Mouse (Mus musculus) lung, postnatal 0 days (tissue): ENCODE data around the gene Amigo2. TPM values are rescaled to one million over a fixed set of nuclear protein-coding genes. Genes with fewer than 3 reads are reported as not detected.

ENCODE experiments used
- ATAC-seq: fragments of 200-750 bp; cut with Nextera tagmentation; 2 replicates; pipeline ENCODE4 v1.8.0; 2017; ENCODE audit warnings: moderate library complexity
- DNase-seq: peaks from one replicate; pipeline ENCODE4 v3.0.0-alpha.2; 2016; ENCODE audit warnings: low spot score
- H3K27ac ChIP-seq: fragments of 300-500 bp; sonication (generic); 2 replicates; pipeline ENCODE4 v1.5.1; 2014; ENCODE audit warnings: antibody characterized with exemption, mild to moderate bottlenecking, low read length, mixed read lengths
- H3K27me3 ChIP-seq: fragments of 300-500 bp; sonication (generic); replicated peaks from 2 replicates; pipeline ENCODE4 v1.6.1; 2014; ENCODE audit warnings: low read length, mixed read lengths; ENCODE audit not compliant: insufficient read depth
- H3K36me3 ChIP-seq: fragments of 300-500 bp; sonication (generic); 2 replicates; pipeline ENCODE4 v1.6.1; 2014; ENCODE audit warnings: low read length, mixed read lengths; ENCODE audit not compliant: insufficient read depth
- H3K4me1 ChIP-seq: fragments of 300-500 bp; sonication (generic); 2 replicates; pipeline ENCODE4 v1.6.1; 2014; ENCODE audit warnings: antibody characterized with exemption, low read depth, low read length, mixed read lengths; ENCODE audit not compliant: insufficient read depth
- H3K4me2 ChIP-seq: fragments of 300-500 bp; sonication (generic); replicated peaks from 2 replicates; pipeline ENCODE4 v1.6.1; 2014; ENCODE audit warnings: low read depth, mild to moderate bottlenecking, low read length, moderate library complexity, mixed read lengths
- H3K4me3 ChIP-seq: fragments of 300-500 bp; sonication (generic); 2 replicates; pipeline ENCODE4 v1.5.1; 2014; ENCODE audit warnings: low read depth, low read length
- H3K9ac ChIP-seq: fragments of 300-500 bp; sonication (generic); replicated peaks from 2 replicates; pipeline ENCODE4 v1.6.1; 2014; ENCODE audit warnings: low read depth, mild to moderate bottlenecking
- H3K9me3 ChIP-seq: fragments of 300-500 bp; sonication (generic); 2 replicates; pipeline ENCODE4 v1.6.1; 2016; ENCODE audit warnings: low read length, mixed read lengths
- CTCF ChIP-seq: IDR thresholded peaks from 2 replicates; pipeline ENCODE4 v1.5.1; 2016; ENCODE audit warnings: antibody characterized with exemption, mild to moderate bottlenecking
- EP300 ChIP-seq: IDR thresholded peaks from 2 replicates; pipeline ENCODE4 v1.6.1; 2016; ENCODE audit warnings: antibody characterized with exemption, mild to moderate bottlenecking, control low read depth
- WGBS: fragments of 180-500 bp; shearing (Covaris S2); extraction: QIAGEN DNeasy Blood & Tissue Kit; methylation state at CpG from one replicate; pipeline ENCODE4 v1.1.7; 2014; 5-methylcytosine and 5-hydroxymethylcytosine counted together
- polyA plus RNA-seq: library from polyadenylated mRNA; unstranded; fragments of >200 nt; fragmentation: Nextera tagmentation; extraction: Ambion mirVana; gene quantifications from 2 replicates; pipeline ENCODE4 v1.2.1, GENCODE M21; 2015

Gene Amigo2
- polyA plus RNA-seq, 1 experiment from 2014 or later = 12.3 TPM

GRCm38 (mm10) chr15:97235183-97235582, 11.9 kb downstream of the Amigo2 start:
- WGBS = 23% methylated on average over 7 of the region's 7 CpGs
- Histone ChIP-seq H3K27me3 (no peaks in the 10 kb centered on the region), H3K9ac (no peak overlapping the region), H3K27ac (no peak overlapping the region), H3K4me1 (no peaks in the 10 kb centered on the region), H3K9me3 (no peaks in the 10 kb centered on the region), H3K4me3 (no peak overlapping the region), H3K4me2 (no peak overlapping the region), H3K36me3 (no peaks in the 10 kb centered on the region)
- ATAC-seq (no peak), DNase-seq (peak; percentile 72)
- TF ChIP-seq CTCF (peak; percentile 95), EP300 (no peak)

GRCm38 (mm10) chr15:97234076-97234475, 13.0 kb downstream of the Amigo2 start:
- Histone ChIP-seq H3K27me3 (no peaks in the 10 kb centered on the region), H3K27ac (no peak overlapping the region), H3K4me1 (no peaks in the 10 kb centered on the region), H3K36me3 (no peaks in the 10 kb centered on the region), H3K9ac (no peak overlapping the region), H3K9me3 (no peaks in the 10 kb centered on the region), H3K4me2 (no peak overlapping the region), H3K4me3 (no peak overlapping the region)
- ATAC-seq = no peak
- TF ChIP-seq EP300 (no peak), CTCF (no peak)
- DNase-seq = no peak
- WGBS = 90% methylated on average over 6 of the region's 6 CpGs

GRCm38 (mm10) chr15:97229494-97230077, 17.5 kb downstream of the Amigo2 start:
- no peaks in the 10 kb centered on the region for H3K27me3 ChIP-seq
- H3K4me1 ChIP-seq = no peaks in the 10 kb centered on the region
- ATAC-seq (no peak), DNase-seq (no peak)
- no peak overlapping the region for H3K4me2 ChIP-seq
- H3K9ac ChIP-seq = no peak overlapping the region
- no peak overlapping the region for H3K27ac ChIP-seq
- H3K9me3 ChIP-seq = no peaks in the 10 kb centered on the region
- no peak for TF ChIP-seq EP300
- no peak for TF ChIP-seq CTCF
- WGBS = 65% methylated on average over 11 of the region's 11 CpGs
- no peak overlapping the region for H3K4me3 ChIP-seq
- H3K36me3 ChIP-seq = no peaks in the 10 kb centered on the region

- DNase-seq (no peak), ATAC-seq (no peak)
- Histone ChIP-seq H3K4me2 (no peak overlapping the region), H3K4me3 (no peak overlapping the region), H3K9ac (no peak overlapping the region), H3K27ac (no peak overlapping the region), H3K36me3 (no peaks in the 10 kb centered on the region), H3K9me3 (no peaks in the 10 kb centered on the region), H3K4me1 (no peaks in the 10 kb centered on the region), H3K27me3 (no peaks in the 10 kb centered on the region)
- TF ChIP-seq EP300 (no peak), CTCF (no peak)
- WGBS = 69% methylated on average over 8 of the region's 8 CpGs
Observed at GRCm38 (mm10) chr15:97224003-97224402, 23.1 kb downstream of the Amigo2 start.

GRCm38 (mm10) chr15:97223431-97223830, 23.7 kb downstream of the Amigo2 start:
- Histone ChIP-seq H3K9ac (no peak overlapping the region), H3K9me3 (no peaks in the 10 kb centered on the region), H3K36me3 (no peaks in the 10 kb centered on the region), H3K4me3 (no peak overlapping the region), H3K27ac (no peak overlapping the region), H3K27me3 (no peaks in the 10 kb centered on the region), H3K4me1 (no peaks in the 10 kb centered on the region), H3K4me2 (no peak overlapping the region)
- ATAC-seq = no peak
- TF ChIP-seq EP300 = no peak
- no peak for TF ChIP-seq CTCF
- 64% methylated on average over 10 of the region's 10 CpGs for WGBS
- DNase-seq = peak; percentile 15

GRCm38 (mm10) chr15:97216843-97217242, 30.2 kb downstream of the Amigo2 start:
- Histone ChIP-seq H3K4me2 (no peak overlapping the region), H3K9me3 (no peaks in the 10 kb centered on the region), H3K4me3 (no peak overlapping the region), H3K9ac (no peak overlapping the region), H3K36me3 (no peaks in the 10 kb centered on the region), H3K27me3 (no peaks in the 10 kb centered on the region), H3K4me1 (no peaks in the 10 kb centered on the region), H3K27ac (no peak overlapping the region)
- ATAC-seq (no peak), DNase-seq (no peak)
- WGBS = 91% methylated on average over 5 of the region's 5 CpGs
- TF ChIP-seq EP300 (no peak), CTCF (no peak)
